Mouse (Mus musculus) layer of hippocampus, postnatal 10 days (tissue): ENCODE data around the gene Trim38. TPM values are rescaled to one million over a fixed set of nuclear protein-coding genes. Genes with fewer than 3 reads are reported as not detected.
A peak's percentile ranks its signal among the peaks of the same experiment; 100 is the strongest.
"Not testable (repeated sequence)": the region's sequence is repeated elsewhere in the genome, so short reads cannot be mapped to it uniquely, and the experiment has no call there.

Source experiments
- DNase-seq, 2 experiments: peaks; one replicate each; pipeline ENCODE4 v3.0.0; 2021; ENCODE audit warnings: low spot score in 2 of 2
- long read RNA-seq: library from polyadenylated mRNA; stranded (forward); transcript quantifications from one replicate; pipeline ENCODE4 v2.0.0, GENCODE M21; 2023
- total RNA-seq, 2 experiments: library from RNA; stranded (reverse); gene quantifications; 2 replicates each; pipeline ENCODE4 v1.2.3; 2021

Gene Trim38
- total RNA-seq = not detected
- long read RNA-seq = 0 reads

DNA sequence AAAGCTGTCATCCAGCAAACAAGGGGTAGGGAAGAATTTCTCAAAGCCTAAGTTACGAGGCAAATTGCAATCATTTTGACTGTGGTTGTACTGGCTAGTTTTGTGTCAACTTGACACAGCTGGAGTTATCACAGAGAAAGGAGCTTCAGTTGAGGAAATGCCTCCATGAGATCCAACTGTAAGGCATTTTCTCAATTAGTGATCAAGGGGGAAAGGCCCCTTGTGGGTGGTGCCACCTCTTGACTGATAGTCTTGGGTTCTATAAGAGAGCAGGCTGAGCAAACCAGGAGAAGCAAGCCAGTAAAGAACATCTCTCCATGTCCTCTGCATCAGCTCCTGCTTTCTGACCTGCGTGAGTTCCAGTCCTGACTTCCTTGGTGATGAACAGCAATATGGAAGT is at the start of gene Trim38:
TSS of gene Trim38 (plus strand) at position 301 of the 400 bp plus-strand sequence.
- DNase-seq = not testable (repeated sequence)

DNA sequence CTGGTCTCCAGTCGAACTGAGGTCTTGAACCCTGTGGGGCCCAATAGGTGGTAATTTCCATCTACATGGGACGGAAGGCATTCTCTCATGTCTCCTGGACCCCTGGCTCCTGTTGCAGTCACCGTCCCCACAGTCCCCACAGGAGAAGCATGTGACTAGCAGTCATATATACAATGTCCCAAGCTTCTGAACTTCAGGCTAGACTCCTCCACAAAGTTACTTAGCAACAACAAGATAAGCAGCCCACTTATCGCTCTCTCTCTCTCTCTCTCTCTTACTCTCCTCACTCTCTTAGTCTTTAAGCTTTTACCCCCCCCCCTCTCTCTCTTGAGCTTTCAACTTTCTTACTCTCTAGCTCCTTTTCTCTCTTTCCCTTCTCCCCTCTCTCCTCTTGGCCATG is 45.5 kb upstream of the Trim38 start:
- DNase-seq = peak in 1 of 2 experiments; percentile 4

DNA sequence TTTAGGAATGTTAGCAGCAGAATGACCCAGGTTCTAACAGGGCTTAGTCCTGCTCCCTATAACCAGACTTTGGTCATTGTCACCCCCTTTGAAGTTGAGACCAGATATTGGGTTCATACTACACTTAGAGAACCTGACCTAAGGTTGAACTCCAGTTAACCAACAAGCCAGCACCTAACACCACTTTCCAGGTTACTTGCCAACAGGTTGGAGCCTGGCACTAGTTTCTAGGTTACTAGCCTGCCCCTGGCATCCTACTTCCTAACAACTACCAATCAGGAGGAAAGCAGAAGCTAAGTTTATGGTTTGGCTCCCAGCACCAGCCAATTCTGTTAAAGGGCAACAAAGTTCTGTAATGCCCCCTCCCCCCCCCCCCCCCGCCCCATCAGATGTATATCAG is 44.5 kb upstream of the Trim38 start:
- DNase-seq = peak in 1 of 2 experiments; percentile 6

DNA sequence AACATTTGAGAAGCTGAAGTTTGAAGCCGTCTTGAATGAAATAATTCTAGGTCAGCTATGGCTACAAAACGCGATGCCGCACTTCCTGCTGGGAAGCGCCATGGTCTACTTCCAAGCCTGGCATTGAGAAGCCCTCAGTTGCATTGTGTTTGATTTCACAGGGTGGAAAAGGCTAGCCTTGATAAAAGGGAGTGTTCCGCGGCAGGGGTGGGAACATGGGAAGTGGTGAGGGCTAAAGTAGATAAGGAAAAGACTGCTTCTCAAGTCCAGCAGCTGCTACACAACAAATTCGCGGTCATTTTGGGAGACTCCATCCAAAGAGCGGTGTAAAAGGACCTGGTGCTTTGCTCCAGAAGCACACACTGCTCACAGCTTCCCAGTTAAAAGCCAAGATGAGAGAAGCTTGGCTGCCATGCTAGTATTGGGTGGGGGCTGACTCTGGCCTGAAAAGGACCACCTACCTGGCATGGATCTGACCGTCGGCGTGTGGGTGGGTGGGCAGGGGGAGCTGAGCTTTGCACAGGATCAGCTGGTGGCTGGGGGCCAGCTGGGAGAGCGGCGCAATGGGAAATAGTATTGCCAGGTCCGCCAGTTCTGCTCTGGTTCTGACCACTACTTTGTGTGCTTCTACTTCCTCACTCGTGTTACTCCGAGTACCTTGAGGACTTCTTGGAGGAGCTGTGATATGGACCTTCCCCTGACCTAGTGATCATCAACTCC is 41.1 kb upstream of the Trim38 start:
- DNase-seq = peak in 1 of 2 experiments; percentile 4

DNA sequence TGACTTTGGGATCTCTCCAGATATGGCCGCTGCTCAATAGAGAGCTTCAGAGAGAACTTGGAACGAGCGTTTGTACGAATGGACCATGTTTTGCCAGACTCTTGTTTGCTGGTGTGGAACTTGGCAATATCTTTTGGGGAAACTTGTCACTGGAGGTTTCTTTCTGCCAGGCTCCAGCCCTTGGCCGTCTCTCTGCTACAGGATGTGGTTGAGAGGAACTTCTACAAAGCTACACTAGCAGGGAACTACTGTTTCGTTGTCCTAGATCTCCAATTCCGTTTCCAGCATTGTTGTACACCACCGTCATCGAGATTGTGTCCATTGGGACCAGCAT is 40.6 kb upstream of the Trim38 start:
- DNase-seq = peak in 1 of 2 experiments; percentile 12

DNA sequence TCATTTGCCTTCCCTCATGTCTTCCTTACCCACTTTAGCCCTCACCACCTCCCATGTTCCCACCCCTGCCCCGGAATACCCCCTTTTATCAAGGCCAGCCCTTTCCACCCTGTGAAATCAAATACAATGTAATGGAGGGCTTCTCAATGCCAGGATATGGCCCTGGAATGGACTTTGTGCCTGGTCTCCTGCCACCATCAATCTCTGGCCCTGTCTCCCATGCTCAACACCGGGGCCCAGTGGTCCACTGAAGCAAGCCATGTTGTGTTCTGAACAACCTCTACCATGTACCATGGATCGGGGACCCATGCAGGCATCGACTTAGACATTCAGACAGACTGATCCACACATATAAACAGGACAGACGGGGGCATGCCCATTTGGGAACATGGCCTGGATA is 40.0 kb upstream of the Trim38 start:
- no peak for DNase-seq

DNA sequence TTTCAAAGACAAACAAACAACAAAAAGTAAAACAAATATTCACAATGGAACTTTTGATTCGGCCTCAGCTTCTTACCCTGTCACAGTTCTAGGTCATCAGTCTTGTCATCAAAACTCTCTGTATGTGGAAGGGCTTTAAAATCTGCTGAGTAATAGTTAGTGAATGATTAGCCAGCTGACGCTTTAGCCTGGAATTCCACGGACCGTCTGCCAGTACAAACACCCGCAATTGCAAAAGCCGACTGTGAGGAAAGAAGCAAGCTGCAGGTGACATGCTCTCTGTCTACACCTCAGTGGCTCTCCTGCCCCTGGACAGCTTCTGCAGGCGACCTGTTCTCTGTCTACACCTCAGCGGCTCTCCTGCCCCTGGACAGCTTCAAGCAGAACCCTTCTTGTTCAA is 39.2 kb upstream of the Trim38 start:
- no peak for DNase-seq

DNA sequence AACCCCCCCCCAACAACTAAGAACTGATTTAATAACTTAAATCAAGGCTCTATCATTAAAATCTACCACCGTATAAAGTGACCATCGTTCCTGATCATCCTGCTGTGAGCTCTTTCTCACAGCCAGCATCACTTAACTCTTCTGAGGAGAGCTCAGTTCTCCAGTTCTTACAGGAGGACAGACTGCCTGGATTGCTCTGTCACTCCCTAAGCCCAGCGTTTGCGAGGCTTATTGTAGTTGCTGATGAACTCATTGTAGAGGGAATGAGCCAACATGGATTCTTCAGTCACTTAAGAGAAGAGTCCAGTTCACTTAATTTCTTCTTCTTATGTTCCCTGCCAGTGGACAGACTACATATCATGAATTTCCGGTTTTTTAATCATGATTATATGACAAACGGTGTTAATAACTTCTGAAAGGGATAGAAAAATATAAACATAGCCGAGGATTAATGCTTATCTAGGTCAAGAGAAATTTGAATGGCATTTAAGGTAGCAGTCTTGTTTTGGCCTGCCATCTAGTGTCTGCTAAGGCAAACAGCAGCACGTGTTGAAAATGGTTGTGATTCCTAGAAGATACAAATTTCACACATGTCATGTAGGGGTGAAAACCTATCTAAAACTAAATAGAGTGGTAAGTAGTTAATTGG is 37.4 kb upstream of the Trim38 start:
- DNase-seq = no peak

DNA sequence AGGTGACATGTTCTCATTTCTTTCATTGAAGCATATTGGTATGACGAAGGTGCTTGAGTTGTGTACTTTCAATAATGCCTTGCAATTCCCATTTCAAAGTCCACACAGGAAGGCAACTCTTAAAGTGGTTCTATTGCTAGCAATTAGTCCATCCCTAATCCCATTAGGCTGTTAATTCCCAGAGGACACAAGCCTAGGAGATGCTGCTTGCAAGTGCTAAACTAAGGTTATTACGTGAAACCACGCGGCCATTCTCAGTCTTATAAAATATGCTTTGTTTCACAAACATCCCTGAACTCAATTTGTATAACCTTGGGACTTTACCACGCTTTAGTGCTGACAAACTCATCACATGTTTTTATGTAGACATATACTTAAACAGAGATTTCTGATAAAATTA is 32.6 kb upstream of the Trim38 start:
- DNase-seq = no peak

DNA sequence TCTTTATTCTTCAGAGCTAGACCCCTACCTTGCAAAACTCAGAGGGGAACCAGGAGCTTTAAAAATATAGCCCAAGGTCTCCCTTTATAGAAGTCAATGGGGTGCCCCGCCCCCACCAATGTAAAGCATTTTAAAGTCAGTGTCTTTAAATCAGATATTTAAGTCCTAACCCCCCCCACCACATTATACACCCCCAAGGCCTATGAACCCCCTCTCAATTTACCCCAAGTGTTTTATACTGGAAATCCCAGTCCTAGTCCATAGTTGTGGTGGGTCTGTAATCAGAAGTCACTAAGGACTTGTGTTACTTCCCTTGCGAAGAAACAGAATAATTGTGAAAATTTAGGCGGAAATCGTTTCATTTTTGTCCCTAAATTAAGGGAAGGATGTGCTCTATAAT is 31.7 kb upstream of the Trim38 start:
- no peak for DNase-seq

DNA sequence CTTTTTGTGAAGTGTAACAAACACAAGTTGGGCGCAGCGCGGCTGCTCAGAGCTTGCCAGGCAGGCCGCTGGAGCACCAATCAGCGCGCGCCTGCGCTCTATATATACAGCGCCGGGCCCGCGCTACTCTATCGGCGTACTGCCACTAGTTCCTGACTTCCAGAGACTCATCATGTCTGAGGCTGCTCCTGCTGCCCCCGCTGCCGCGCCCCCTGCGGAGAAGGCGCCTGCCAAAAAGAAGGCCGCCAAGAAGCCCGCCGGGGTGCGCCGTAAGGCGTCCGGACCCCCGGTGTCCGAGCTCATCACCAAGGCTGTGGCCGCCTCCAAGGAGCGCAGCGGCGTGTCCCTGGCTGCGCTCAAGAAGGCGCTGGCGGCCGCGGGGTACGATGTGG is 31.0 kb upstream of the Trim38 start, which contains the start of gene Hist1h1c:
TSS of gene Hist1h1c (plus strand) at position 132 of the 392 bp plus-strand sequence.
- DNase-seq = peak; percentile 80 to 85

DNA sequence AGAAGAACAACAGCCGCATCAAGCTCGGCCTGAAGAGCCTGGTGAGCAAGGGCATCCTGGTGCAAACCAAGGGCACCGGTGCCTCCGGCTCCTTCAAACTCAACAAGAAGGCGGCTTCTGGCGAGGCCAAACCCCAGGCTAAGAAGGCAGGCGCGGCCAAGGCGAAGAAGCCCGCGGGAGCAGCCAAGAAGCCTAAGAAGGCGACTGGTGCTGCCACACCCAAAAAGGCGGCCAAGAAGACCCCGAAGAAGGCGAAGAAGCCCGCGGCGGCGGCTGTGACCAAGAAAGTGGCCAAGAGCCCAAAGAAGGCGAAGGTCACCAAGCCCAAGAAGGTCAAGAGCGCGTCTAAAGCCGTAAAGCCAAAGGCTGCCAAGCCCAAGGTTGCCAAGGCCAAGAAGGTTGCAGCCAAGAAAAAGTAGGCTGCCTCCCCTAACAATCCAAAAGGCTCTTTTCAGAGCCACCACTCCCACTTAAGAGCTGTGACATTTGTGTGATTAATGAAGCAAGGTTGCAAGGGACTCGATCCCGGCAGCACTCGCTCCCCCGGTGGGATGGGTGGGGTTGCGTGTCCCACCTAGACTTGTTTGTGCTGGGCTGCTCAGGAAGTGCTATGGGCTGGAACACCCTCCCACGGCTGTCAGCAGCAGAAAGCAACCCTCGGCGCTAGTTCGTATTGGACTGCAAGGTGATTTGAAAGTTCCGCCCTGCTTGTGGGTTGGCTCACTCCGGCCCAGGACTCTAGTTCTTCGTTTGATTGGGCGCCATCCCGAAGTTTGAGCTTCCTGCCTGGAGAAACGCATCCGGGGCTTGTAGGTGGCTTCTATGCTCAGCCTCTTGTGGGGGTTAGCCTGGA is 30.4 kb upstream of the Trim38 start:
- DNase-seq = peak; percentile 84 to 89

DNA sequence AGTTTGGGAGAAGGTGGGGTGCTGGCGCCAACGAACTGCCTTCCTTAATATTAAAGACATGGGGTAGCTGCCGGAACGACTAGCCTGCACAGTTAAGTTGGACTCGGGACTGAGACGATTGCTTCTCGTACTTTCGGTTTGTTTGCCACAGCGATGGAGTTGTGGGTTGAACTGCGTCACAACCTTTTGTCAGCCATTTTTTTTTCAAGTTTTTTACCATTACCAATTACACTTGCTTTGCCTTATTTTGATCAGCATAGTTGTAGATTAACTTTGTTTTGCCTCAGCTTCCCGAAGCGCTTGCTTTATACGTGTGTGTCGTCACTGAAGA is 29.8 kb upstream of the Trim38 start:
- DNase-seq = no peak

DNA sequence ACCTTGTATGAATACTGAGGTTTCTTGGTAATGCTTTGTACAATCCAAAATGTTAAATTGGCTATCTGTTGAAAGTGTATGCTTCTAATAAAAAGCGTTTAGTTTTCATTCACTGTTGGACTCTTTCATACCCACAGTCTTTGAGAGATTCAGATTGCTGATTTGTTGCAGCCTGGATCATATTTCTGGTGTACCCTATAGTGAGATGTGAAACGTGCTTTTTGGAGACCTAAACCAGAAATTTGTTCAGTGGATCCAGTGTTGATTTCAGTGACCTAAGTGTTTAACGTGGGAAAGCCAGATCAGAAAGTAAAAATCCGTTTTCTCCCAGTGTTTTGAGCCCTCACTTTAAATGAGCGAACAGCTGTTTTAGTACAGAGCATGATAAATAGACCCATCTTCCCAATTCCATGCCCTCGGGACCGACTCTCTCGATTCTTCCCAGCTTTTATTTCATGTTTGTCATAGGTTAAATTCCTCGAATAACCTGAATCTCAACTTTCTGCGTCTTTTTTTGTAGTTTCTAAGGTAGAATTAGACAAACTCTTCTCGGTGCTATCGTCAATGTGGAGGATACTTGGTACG is 29.4 kb upstream of the Trim38 start:
- DNase-seq = no peak

DNA sequence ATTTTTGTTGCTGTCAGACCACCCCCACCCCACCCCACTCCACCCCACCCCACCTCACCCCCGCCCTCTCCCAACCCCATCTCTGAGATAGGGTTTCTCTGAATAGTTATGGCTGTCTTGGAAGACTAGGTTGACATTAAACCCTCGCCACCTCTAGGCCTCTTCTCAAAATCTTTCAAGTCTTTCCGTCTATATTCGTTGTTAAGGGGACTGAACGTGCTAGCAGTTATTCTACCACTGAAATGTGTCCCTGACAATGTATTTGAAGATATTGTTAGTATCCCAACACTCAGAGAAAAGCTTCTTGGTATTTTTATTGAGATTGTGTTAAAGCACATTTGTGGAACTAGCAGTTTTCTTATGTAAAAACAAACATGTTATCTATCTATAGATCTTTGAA is 28.8 kb upstream of the Trim38 start:
- no peak for DNase-seq

DNA sequence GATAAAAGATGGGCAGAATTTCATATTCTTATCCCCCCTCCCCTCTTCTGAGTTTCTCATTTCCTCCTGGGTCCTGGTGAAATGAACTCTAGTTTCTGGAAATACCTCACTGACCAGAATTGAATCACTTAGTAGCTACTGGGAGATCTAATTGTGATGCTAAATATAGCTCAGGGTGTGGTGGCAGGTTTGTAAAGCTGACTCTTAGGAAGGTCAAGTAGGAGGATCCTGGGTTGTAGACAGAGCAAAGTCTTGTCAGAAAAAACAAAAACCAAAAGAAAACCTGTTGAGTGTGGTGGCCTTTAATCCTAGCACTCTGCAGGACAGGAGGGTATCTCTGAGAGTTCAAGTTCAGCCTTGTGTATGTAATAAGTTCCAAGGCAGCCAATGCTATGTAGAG is 27.7 kb upstream of the Trim38 start:
- DNase-seq = no peak

DNA sequence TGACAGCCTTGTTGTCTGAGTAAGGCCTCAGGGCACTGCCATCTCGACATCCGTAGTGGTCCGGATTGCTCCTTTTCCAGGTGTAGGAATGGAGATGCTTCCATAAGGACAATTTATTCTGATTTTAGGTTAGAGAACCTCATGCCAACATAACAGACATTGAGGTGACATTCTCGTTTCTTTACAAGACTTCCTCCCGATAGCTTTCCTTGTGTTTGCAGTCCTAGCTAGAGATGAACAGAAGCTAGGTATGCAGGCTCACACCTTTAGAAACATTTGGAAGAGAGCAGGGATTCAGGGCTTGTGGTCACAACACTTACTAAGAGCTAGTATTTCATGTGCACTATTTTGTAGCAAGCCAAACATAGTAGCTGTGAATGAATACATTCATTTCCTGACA is 26.5 kb upstream of the Trim38 start:
- DNase-seq = no peak

DNA sequence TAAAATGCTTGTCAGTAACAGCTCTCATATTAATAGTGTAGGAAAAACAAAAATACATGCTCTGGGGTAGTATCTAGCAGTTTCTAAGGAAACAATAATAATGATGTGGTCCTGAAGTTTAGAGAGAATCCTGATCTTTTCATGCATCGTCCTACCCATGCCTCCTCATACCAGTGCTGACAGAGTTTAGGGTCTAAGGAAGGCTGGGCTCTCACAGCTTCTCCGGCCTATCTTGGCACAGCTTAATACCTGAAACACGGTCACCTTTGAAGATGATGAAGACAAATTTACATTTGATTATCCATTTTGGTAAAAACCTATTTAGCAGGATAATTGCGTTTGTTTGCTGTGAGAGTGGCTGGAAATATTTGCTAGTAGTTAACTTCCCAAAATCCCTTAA is 25.8 kb upstream of the Trim38 start:
- no peak for DNase-seq

DNA sequence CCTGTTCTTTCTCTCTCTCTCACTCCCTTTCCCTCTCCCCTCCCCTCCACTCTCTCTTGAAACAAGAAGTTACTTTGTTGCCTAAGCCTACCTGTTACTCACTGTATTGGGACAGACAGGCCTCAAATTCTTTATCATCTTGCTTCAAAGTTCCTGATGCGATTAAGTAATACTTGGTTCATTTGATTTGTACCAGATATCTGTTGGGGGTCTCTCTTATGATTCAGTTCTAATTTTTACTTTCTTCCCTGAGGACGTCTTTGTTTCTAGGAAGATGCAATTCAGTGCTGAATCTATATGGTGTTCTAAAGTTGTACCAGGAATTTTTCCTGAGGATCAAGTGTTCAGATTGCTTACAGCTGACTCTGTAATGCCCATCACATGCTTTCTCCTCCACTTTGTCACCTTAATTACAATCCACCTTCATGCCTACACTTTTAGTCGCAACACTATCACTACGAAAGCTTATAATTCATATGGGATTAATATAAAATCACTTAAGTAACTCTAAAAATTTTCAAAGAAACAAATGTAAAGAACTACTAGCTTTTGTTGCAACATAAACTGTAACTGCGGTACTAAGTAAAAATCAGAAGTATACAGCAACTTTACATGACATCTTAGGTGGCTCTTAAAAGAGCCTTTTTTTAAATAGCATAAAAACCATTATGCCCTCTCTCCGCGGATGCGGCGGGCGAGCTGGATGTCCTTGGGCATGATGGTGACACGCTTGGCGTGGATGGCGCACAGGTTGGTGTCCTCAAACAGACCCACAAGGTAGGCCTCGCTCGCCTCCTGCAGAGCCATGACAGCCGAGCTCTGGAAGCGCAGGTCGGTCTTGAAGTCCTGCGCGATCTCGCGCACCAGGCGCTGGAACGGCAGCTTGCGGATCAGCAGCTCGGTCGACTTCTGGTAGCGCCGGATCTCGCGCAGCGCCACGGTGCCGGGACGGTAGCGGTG is 25.0 kb upstream of the Trim38 start:
- no peak for DNase-seq

DNA sequence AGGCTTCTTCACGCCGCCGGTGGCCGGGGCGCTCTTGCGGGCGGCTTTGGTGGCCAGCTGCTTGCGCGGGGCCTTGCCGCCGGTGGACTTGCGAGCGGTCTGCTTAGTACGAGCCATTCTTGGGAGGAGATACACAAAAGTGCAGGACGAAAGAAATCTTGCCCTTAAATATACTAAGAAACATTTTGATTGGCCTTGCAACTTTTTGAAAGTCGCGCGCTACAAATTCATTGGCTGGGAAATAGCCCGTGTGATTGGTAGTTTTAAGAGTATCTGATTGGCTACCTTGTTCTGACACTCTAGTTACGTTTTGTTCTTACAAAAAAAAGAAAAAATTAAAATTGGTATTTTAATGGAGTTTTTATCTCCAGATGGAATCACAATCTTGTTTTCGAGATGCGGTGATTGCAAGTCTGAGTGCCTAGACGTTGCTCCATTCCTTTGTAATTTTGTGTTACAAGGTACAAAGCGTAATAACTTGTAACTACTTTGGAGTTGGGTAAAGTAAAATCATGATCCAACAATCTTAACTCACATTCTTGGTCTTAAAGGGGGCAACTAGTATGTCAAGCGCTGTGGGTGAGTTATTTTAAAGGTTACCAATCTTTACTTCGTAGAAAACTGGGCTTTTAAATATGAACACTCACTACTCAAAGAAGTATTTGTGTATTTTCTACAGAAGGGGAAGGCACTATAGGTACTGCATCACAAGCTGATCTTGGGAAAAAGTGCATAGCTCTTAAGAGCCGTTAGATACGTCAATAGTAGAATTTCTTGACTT is 24.1 kb upstream of the Trim38 start, which contains the start of gene Hist1h3c:
TSS of gene Hist1h3c (minus strand) at position 222 of the 781 bp plus-strand sequence.
- peak; percentile 87 to 89 for DNase-seq
